Mouse (Mus musculus) kidney, adult 2 months (tissue): ENCODE results near the gene Hspb9. TPM values are rescaled to one million over a fixed set of nuclear protein-coding genes. Genes with fewer than 3 reads are reported as not detected.

Experiments used
- DNase-seq: peaks from one replicate; pipeline ENCODE4 v3.0.0; 2021
- H3K27ac ChIP-seq: fragments of 200-500 bp; 2 replicates; pipeline ENCODE4 v1.5.1; 2012; ENCODE audit warnings: low read depth, low read length, control low read depth, inconsistent platforms; ENCODE audit not compliant: insufficient read depth
- H3K27me3 ChIP-seq: fragments of 200-500 bp; replicated peaks from 2 replicates; pipeline ENCODE4 v1.6.1; 2012; ENCODE audit warnings: mild to moderate bottlenecking, moderate library complexity, low read length, inconsistent platforms; ENCODE audit not compliant: control insufficient read depth, insufficient read depth
- H3K36me3 ChIP-seq: fragments of 200-500 bp; 2 replicates; pipeline ENCODE4 v1.6.1; 2012; ENCODE audit warnings: mild to moderate bottlenecking, moderate library complexity, low read length, inconsistent platforms; ENCODE audit not compliant: control insufficient read depth, insufficient read depth
- H3K4me1 ChIP-seq: fragments of 200-500 bp; 2 replicates; pipeline ENCODE4 v1.6.1; 2011; ENCODE audit warnings: low read length; ENCODE audit not compliant: control insufficient read depth, insufficient read depth
- H3K4me3 ChIP-seq: fragments of 200-500 bp; 2 replicates; pipeline ENCODE4 v1.5.1; 2011; ENCODE audit warnings: mild to moderate bottlenecking, low read depth, low read length, control low read depth; ENCODE audit not compliant: insufficient read depth
- CTCF ChIP-seq: fragments of 200-500 bp; conservative IDR thresholded peaks from 2 replicates; pipeline ENCODE4 v1.5.1; 2011; ENCODE audit warnings: low read depth, mild to moderate bottlenecking, control low read depth, low read length, moderate library complexity, mixed read lengths; ENCODE audit not compliant: insufficient read depth, insufficient read length
- POLR2A ChIP-seq: fragments of 200-500 bp; IDR thresholded peaks from one replicate; pipeline ENCODE4 v1.6.1; 2011; ENCODE audit warnings: low read depth, low read length, control low read depth
- WGBS: fragments of 180-500 bp; shearing (Covaris S2); methylation state at CpG from one replicate; pipeline ENCODE4 v1.1.7; 2018; 5-methylcytosine and 5-hydroxymethylcytosine counted together
- polyA plus RNA-seq: library from polyadenylated mRNA; depleted of rRNA; stranded (reverse); fragments of >200 nt; gene quantifications from 2 replicates; pipeline ENCODE4 v1.2.3, GENCODE M21; 2012

Gene Hspb9
- polyA plus RNA-seq, 1 experiment: 0.48 TPM

- peaks cover 4% of the 10 kb centered on the region; the same call in 1 of the 2 replicates for H3K4me1 ChIP-seq
- H3K27ac ChIP-seq: peak overlapping the region; percentile 67
- no peak for DNase-seq
- TF ChIP-seq POLR2A: no peak
- no peak for TF ChIP-seq CTCF
- peaks cover 2% of the 10 kb centered on the region; the same call in 1 of the 2 replicates for H3K36me3 ChIP-seq
- no peaks in the 10 kb centered on the region for H3K27me3 ChIP-seq
- no peak overlapping the region for H3K4me3 ChIP-seq
- 76% methylated on average over 4 of the region's 4 CpGs for WGBS
Measured at GRCm38 (mm10) chr11:100713174-100713573, 476 bp upstream of the Hspb9 start.

GRCm38 (mm10) chr11:100714534-100714915 is 875 bp downstream of the Hspb9 start:
- Histone ChIP-seq H3K4me1 (peaks cover 16% of the 10 kb centered on the region), H3K36me3 (peaks cover 2% of the 10 kb centered on the region; the same call in 1 of the 2 replicates)
- 42% methylated on average over 6 of the region's 6 CpGs for WGBS

GRCm38 (mm10) chr11:100714948-100715347 is 1.3 kb downstream of the Hspb9 start:
- H3K36me3 ChIP-seq: peaks cover 2% of the 10 kb centered on the region; the same call in 1 of the 2 replicates
- WGBS: 90% methylated on average over 6 of the region's 6 CpGs
- H3K27me3 ChIP-seq: no peaks in the 10 kb centered on the region

More at GRCm38 (mm10) chr11:100714534-100714915, 875 bp downstream of the Hspb9 start:
- peak; percentile 91 for DNase-seq
- Histone ChIP-seq H3K4me3 (no peak overlapping the region), H3K27me3 (no peaks in the 10 kb centered on the region), H3K27ac (peak overlapping the region; percentile 67; the same call in 1 of the 2 replicates)
- TF ChIP-seq CTCF (peak; percentile 93), POLR2A (no peak)

GRCm38 (mm10) chr11:100716649-100717048 is 3.0 kb downstream of the Hspb9 start:
- H3K36me3 ChIP-seq: peaks cover 2% of the 10 kb centered on the region; the same call in 1 of the 2 replicates
- no peaks in the 10 kb centered on the region for H3K27me3 ChIP-seq
- H3K4me1 ChIP-seq: peaks cover 35% of the 10 kb centered on the region
- no peak for DNase-seq
- TF ChIP-seq POLR2A: no peak
- no peak overlapping the region for H3K27ac ChIP-seq
- H3K4me3 ChIP-seq: no peak overlapping the region
- WGBS: 85% methylated on average over 3 of the region's 3 CpGs

More at GRCm38 (mm10) chr11:100714948-100715347, 1.3 kb downstream of the Hspb9 start:
- Histone ChIP-seq H3K27ac (no peak overlapping the region), H3K4me3 (no peak overlapping the region), H3K4me1 (peaks cover 20% of the 10 kb centered on the region)
- TF ChIP-seq POLR2A: no peak
- TF ChIP-seq CTCF: no peak
- no peak for DNase-seq

- no peak for TF ChIP-seq POLR2A
- 89% methylated on average over 7 of the region's 7 CpGs for WGBS
- no peak for DNase-seq
- peak overlapping the region; percentile 73 for H3K27ac ChIP-seq
- H3K36me3 ChIP-seq: peaks cover 2% of the 10 kb centered on the region; the same call in 1 of the 2 replicates
- no peaks in the 10 kb centered on the region for H3K27me3 ChIP-seq
- peaks cover 46% of the 10 kb centered on the region for H3K4me1 ChIP-seq
- H3K4me3 ChIP-seq: no peak overlapping the region
Measured at GRCm38 (mm10) chr11:100718462-100718861, 4.8 kb downstream of the Hspb9 start.

- 46% methylated on average over 4 of the region's 4 CpGs for WGBS
- no peak for TF ChIP-seq CTCF
- no peak for TF ChIP-seq POLR2A
- H3K4me1 ChIP-seq: peaks cover 46% of the 10 kb centered on the region
- no peaks in the 10 kb centered on the region for H3K27me3 ChIP-seq
- H3K4me3 ChIP-seq: no peak overlapping the region
- peaks cover 2% of the 10 kb centered on the region; the same call in 1 of the 2 replicates for H3K36me3 ChIP-seq
- H3K27ac ChIP-seq: peak overlapping the region; percentile 73
- peak; percentile 74 for DNase-seq
Measured at GRCm38 (mm10) chr11:100718866-100719265, 5.2 kb downstream of the Hspb9 start.

- no peaks in the 10 kb centered on the region for H3K27me3 ChIP-seq
- 42% methylated on average over 3 of the region's 3 CpGs for WGBS
- H3K4me3 ChIP-seq: no peak overlapping the region
- TF ChIP-seq POLR2A: no peak
- no peak for TF ChIP-seq CTCF
- peak; percentile 73 for DNase-seq
- H3K4me1 ChIP-seq: peaks cover 49% of the 10 kb centered on the region
- peak overlapping the region; percentile 86 for H3K27ac ChIP-seq
- H3K36me3 ChIP-seq: peaks cover 2% of the 10 kb centered on the region; the same call in 1 of the 2 replicates
Measured at GRCm38 (mm10) chr11:100719312-100719711, 5.7 kb downstream of the Hspb9 start.
